ENCODE assay signal across 8 mouse cellular contexts in the genomic region with DNA sequence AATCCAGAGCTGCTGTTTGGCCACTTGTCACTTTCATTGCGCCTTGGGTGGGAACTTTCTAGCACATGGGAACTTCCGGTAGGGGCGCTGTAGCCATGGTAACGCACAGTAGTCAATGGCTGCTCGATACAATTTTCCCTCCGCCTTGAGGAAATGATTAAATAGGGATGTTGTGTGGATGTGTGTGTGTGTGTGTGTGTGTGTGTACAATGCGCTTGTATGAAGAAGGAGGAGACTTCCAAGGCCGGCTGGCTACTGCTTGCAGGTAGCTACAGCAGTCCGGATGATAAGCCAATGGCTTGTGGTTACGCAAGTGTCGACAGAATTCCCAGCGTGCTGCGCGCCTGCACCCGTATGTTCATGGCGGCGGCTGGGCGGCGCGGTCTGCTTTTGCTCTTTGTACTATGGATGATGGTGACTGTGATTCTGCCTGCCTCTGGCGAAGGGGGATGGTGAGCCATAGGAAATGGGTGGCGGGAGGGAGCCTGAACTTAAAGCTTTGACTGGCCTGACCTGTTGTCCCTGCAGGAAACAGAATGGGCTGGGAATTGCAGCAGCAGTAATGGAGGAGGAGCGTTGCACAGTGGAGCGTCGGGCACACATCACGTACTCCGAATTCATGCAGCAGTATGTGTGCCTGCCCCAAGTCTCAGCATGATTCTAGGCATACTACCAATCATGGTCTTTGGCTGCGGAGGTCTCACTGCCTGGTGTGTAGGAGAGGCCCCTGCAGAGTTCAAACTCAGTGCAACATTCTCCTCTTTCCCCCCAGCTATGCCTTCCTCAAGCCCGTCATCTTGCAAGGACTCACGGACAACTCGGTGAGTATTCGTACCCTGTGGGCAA. TPM values are rescaled to one million over a fixed set of nuclear protein-coding genes. Genes with fewer than 3 reads are reported as not detected.
DNase-seq lines count a peak whose midpoint lies in the region; ATAC-seq lines count a peak whose summit lies in the region.

A gene (plus strand): TSS at position 156 of the 846 bp plus-strand sequence.

- peaks cover 51% of the 10 kb centered on the region for H3K36me3 ChIP-seq in hindbrain, embryonic 12.5 days

- no peaks in the 10 kb centered on the region for H3K27me3 ChIP-seq in hindbrain, embryonic 12.5 days

- peak within 1 kb of the TSS; percentile 79 for H3K9ac ChIP-seq in hindbrain, embryonic 12.5 days

- peak within 1 kb of the TSS; percentile 92 for H3K4me2 ChIP-seq in hindbrain, embryonic 12.5 days (replicated peaks)

- peak; percentile 73 for DNase-seq in T-cell, adult 2 months (ENCODE audit: low spot score)
- peak; percentile 88 for DNase-seq in cerebellum, postnatal 10 days
- DNase-seq in frontal cortex, postnatal 14 days (ENCODE audit: low spot score in 2 of 2) = peak; percentile 79 to 80
- DNase-seq in layer of hippocampus, postnatal 10 days (ENCODE audit: low spot score in 2 of 2) = peak; percentile 75 to 83
- peak; percentile 73 for DNase-seq in lung, postnatal 25 days (ENCODE audit: low spot score)
- peak; percentile 67 for DNase-seq in retina, postnatal 7 days (ENCODE audit: low read depth, low spot score)
- no peak for DNase-seq in urinary bladder, adult 2 months (ENCODE audit: low spot score)

- under 1% methylated on average over 32 of the region's 32 CpGs for WGBS in hindbrain, embryonic 12.5 days

- H3K4me3 ChIP-seq in hindbrain, embryonic 12.5 days = peak within 1 kb of the TSS; percentile 61

- ATAC-seq in hindbrain, embryonic 12.5 days (ENCODE audit: low FRiP score) = peak; percentile 48

- peaks cover 79% of the 10 kb centered on the region for H3K4me1 ChIP-seq in hindbrain, embryonic 12.5 days

- no peaks in the 10 kb centered on the region for H3K9me3 ChIP-seq in hindbrain, embryonic 12.5 days (replicated peaks)

- H3K27ac ChIP-seq in hindbrain, embryonic 12.5 days = peak within 1 kb of the TSS; percentile 91

RNA-seq across cellular contexts. Expression of the gene that starts here (rescaled TPM):
- polyA plus RNA-seq in hindbrain, embryonic 12.5 days (2016; fragmentation: Nextera tagmentation; extraction: Ambion mirVana) = 64.0 and 64.7 TPM in 2 replicates
- 10 to 100 TPM; 55.4 to 56.9 TPM for total RNA-seq in layer of hippocampus, postnatal 10 days (2021)
- 55.9 and 60.7 TPM in 2 replicates for polyA plus RNA-seq in urinary bladder, adult 2 months (2012; rRNA removed)
